Mouse (Mus musculus) E14TG2a.4 (cell line): ENCODE data around the gene Trpd52l3.

Experiments
- CTCF ChIP-seq: conservative IDR thresholded peaks from 2 replicates; pipeline ENCODE4 v1.5.1; 2014; ENCODE audit warnings: low read length
- NANOG ChIP-seq: IDR thresholded peaks from 2 replicates; pipeline ENCODE4 v1.6.1; 2014; ENCODE audit warnings: borderline replicate concordance, low read length, mixed read lengths
- POU5F1 ChIP-seq: IDR thresholded peaks from 2 replicates; pipeline ENCODE4 v1.6.1; 2014; ENCODE audit warnings: low read length, borderline replicate concordance

- TF ChIP-seq CTCF (no peak), POU5F1 (no peak), NANOG (no peak)
Observed at GRCm38 (mm10) chr19:30050584-30050983, 47.0 kb downstream of the Trpd52l3 start.
